Mouse (Mus musculus): Measurements from ENCODE around the gene Olfr617.
"Not testable (repeated sequence)": the region's sequence is repeated elsewhere in the genome, so short reads cannot be mapped to it uniquely, and the experiment has no call there.

Gene Olfr617

GRCm38 (mm10) chr7:103572761-103573160 lies at the start of gene Olfr617:
Gene Olfr617 (plus strand): TSS chr7:103573061.
- no peak for DNase-seq (ENCODE audit: low spot score)

GRCm38 (mm10) chr7:103542617-103543016 lies 30.2 kb upstream of the Olfr617 start, which contains the start of gene Olfr612:
Gene Olfr612 (minus strand): TSS chr7:103542717.
- not testable (repeated sequence) for DNase-seq (ENCODE audit: low spot score)

DNA sequence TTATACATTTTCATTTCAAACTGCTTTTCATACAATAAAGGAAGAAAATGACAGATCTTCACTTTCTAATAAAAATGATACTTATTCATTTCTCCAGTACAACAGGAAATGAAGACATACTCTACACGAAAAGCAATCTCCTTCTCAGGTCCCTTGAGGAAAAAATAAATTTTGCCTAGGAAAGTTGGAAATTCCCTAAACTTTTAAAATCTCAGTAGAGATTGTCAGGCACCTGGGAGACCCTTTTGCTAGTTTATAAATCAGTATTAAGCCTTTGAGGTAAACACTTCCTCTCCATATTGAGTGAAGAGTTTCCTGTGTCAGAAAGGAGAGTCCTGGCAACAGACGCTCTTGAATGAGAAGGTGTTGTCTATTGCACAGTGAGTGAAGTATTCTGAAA lies 25.1 kb upstream of the Olfr617 start, which contains the start of gene Olfr613:
TSS of gene Olfr613 (plus strand) at position 301 of the 400 bp plus-strand sequence.
- no peak for DNase-seq (ENCODE audit: low spot score)

DNA sequence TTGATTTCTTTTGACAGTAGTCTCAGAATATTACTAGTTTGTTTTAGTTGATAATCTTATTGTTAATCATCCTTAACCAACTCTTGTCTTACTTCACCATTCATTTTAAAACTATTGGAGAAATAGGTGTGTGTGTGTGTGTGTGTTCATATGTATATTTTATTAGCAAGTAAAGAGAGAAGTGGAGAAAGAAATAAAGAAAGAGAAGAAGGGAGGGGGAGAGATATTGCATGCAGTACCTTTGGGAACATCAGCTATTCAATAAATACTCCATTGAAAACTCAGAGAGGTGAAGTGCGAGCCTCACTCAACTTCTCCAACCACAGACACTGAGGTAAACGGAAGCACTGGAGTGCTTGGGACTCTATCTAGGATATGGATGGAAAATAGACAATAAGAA lies 17.1 kb upstream of the Olfr617 start, which contains the start of gene Olfr615:
TSS of gene Olfr615 (plus strand) at position 301 of the 400 bp plus-strand sequence.
- DNase-seq (ENCODE audit: low spot score): no peak

GRCm38 (mm10) chr7:103569043-103569442 lies 3.8 kb upstream of the Olfr617 start, which contains the start of gene Olfr616:
Gene Olfr616 (minus strand): TSS chr7:103569143.
- no peak for DNase-seq (ENCODE audit: low spot score)

- DNase-seq (ENCODE audit: low spot score): no peak
Observed at GRCm38 (mm10) chr7:103589803-103590202, 16.9 kb downstream of the Olfr617 start, which contains the start of gene Olfr618. Gene Olfr618 (plus strand): TSS chr7:103590103.

DNA sequence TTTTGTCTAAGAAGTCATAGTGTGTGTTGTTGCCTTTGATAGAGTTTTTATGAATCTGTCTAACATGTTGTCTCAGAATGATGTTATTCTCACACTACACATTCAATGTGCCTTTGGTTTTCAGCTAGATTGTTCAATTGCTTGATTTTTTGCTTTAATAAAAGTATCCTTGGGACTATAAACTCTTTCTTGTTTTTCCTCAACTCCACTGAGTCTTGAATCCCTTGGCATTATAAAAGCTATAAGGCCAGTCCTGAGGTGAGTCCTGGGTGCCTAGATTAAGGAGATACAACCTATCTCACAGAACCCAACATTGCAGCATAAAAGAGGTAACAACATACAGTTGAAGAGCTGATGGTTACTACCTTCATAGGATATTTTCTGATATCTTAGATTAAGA lies 27.4 kb downstream of the Olfr617 start, which contains the start of gene Olfr619:
TSS of gene Olfr619 (plus strand) at position 301 of the 400 bp plus-strand sequence.
- DNase-seq (ENCODE audit: low spot score): no peak

DNA sequence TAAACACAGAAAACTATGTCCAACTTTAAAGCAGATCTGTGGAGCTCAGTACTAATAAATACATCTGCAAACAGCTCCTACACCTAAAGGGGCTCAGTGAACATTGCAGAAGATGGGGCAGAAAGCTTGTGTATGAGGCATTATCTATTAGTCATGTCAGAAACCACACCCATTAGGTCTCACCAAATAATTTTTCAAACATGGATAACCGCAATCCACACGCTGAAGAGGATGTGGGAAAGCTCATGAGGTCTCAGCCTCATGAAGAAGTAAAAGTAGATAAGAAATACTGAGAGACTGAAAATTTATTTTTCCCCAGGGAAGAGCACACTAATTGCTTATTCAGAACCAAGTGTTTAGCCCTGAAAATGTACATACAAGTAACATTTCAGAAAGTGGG lies 34.6 kb downstream of the Olfr617 start:
- no peak for DNase-seq (ENCODE audit: low spot score)

DNA sequence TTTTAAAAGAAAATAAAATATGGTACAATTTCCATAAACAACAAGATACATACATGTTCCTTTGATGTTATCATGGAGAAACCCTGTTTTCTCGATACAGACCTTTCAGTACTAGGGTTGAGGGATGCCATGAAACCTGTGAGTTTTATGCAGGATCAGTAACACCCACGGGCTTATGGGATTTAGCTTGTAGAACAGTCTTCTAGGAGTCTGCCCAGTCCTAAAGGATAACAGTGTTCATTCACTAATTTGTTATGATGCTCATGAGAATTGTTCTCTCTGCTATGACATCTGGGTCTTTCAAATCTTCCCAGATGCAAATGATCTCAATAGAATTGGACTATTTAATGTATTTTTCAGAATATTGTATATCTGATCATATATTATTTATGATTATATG lies 39.6 kb downstream of the Olfr617 start, which contains the start of gene Olfr620:
TSS of gene Olfr620 (minus strand) at position 101 of the 400 bp plus-strand sequence.
- DNase-seq (ENCODE audit: low spot score): no peak
